Mouse (Mus musculus) gastrocnemius, adult 2 months (tissue): ENCODE measurements around the gene Rorb. TPM values are rescaled to one million over a fixed set of nuclear protein-coding genes. Genes with fewer than 3 reads are reported as not detected.
A peak's percentile ranks its signal among the peaks of the same experiment; 100 is the strongest.

Source experiments
- DNase-seq: peaks from one replicate; pipeline ENCODE4 v3.0.0; 2022
- H3K27ac ChIP-seq: fragments of 200-600 bp; 2 replicates; pipeline ENCODE4 v1.8.1; 2022; ENCODE audit warnings: mild to moderate bottlenecking
- H3K4me3 ChIP-seq: fragments of 200-600 bp; 2 replicates; pipeline ENCODE4 v1.8.1; 2022; ENCODE audit warnings: mild to moderate bottlenecking, moderate library complexity
- CTCF ChIP-seq: fragments of 200-600 bp; IDR thresholded peaks from 2 replicates; pipeline ENCODE4 v1.8.1; 2022; ENCODE audit warnings: antibody characterized with exemption, mild to moderate bottlenecking, moderate library complexity
- intact Hi-C: fragments of 180-260 bp; cut with DNase I; formaldehyde crosslinking; loops from one replicate; pipeline ENCODE4 v1.15.1; 2025
- total RNA-seq, 2 experiments: library from RNA; stranded (reverse); gene quantifications; 2 replicates each; pipeline ENCODE4 v1.2.3; 2021

Gene Rorb
- total RNA-seq, 2 experiments from 2014 or later = 0.08 to 0.22 TPM

DNA sequence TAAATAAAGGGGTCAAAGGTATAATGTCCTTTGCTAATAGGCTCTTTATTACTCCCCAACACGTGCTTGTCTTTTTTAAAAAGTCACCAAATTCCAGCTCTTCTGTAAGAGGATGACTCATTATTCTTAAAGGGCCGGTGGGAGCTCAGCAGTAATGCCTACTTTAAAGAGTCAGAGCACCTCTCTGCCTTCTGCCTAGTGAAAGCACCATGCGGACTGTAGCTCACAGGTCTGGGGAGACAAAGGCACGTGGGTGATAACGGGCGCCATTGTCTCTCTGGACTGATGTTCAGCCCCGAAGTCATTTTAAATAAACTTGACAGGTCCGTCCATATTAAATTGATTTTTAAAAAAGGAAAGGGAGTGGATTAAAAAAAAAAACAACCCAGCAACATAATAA lies 33.1 kb downstream of the Rorb start:
- Histone ChIP-seq H3K4me3 (no peak overlapping the region), H3K27ac (no peak overlapping the region)
- no peak for TF ChIP-seq CTCF
- intact Hi-C loops = no loop called here
- DNase-seq = no peak

DNA sequence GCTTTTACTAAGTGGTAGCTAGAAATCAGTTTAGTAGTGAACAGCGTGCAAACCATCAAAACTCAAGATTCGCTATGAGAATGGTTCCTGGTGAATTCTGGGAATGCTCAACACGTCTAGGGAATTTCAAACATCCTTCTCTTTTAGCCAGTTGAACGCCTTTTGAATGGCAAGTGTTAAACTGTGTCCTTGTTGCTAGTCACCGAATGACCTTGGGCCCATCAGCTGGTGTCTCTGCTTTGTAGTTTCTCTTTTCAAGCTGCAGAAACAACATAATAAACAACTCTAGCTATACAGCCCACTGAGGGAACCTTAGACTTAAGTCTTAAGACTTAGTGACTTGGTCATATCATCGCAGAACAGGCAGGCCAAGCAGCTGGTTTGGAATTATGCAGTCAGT lies 36.2 kb downstream of the Rorb start:
- no peak overlapping the region for H3K4me3 ChIP-seq
- no peak overlapping the region for H3K27ac ChIP-seq
- intact Hi-C loops = no loop called here
- no peak for TF ChIP-seq CTCF
- no peak for DNase-seq

DNA sequence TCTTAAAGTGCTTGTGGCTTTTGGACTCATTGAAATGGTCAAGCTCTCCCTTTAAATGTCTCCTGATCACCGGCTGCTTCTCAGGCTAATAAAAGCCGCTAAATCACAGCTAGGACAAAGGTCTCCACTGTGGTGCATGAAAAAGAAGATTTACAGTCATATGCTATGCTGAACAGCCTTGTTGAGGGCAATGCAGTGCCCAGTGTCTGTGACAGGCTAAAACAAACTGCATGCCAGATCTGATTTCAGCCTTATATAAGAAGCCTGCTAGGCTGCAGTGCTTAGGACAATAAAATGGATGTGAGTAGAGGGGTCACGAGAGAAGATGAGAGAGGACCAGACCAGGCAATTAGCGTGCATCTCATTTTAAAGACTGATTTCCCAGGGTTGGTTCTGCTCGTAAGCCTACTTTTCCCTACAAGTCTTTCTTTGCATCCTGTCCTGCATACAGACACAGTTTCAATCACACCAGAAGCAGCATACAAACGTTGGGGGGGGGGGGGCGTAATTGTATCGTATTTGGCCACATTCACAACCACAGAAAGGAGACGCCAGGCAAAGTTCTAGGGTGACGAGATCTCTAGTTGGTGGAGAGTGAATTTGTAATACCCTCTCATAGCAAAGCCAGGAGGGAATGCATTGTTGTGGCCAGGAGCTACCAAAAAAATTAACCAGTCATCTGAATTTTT lies 52.1 kb downstream of the Rorb start:
- Histone ChIP-seq H3K27ac (no peak overlapping the region), H3K4me3 (no peak overlapping the region)
- no peak for DNase-seq
- intact Hi-C loops = no loop called here
- TF ChIP-seq CTCF = no peak

DNA sequence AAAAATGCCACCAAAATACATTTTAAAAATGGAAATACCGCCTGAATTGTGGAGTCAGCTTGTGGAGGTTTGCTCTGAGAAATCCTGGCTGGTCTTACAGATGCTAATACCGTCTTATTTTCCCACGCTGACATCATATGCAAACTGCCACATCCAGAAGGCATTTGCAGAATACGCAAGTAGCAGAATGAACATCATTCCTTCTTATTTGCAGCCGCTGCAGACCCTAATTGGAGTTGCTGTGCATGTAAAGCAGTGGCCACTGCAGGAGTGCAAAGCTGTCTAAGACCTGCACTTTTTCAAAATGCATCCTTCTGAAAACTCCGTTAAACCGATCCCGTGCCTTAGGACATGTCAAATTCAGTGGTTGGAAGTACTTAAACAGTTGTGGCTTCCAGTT lies 52.8 kb downstream of the Rorb start:
- no peak for DNase-seq
- intact Hi-C loops = no loop called here
- no peak for TF ChIP-seq CTCF

DNA sequence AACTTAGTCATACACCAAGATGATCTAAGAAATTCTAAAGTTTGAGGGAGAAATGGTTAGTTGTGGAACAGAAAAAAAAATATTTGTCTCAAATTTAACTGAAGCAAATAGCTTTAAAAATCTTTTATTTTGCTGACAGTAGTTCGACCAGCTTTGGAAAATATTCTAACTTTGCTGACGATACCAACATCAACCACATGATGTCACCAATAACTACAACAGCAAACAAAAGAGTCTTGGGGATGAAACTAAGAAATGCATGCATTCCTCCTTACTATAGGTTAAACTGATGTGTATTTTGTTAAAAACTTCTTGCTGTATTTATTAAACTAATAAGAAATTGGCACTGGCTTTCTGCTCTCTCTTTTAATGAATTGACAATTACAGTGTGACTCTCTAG lies 67.9 kb downstream of the Rorb start:
- Histone ChIP-seq H3K4me3 (no peak overlapping the region), H3K27ac (no peak overlapping the region)
- intact Hi-C loops = no loop called here
- DNase-seq = no peak
- TF ChIP-seq CTCF = peak; percentile 31; the same call in 1 of the 2 replicates

More for the DNA sequence above, 52.8 kb downstream of the Rorb start:
- Histone ChIP-seq H3K27ac (no peak overlapping the region), H3K4me3 (no peak overlapping the region)

DNA sequence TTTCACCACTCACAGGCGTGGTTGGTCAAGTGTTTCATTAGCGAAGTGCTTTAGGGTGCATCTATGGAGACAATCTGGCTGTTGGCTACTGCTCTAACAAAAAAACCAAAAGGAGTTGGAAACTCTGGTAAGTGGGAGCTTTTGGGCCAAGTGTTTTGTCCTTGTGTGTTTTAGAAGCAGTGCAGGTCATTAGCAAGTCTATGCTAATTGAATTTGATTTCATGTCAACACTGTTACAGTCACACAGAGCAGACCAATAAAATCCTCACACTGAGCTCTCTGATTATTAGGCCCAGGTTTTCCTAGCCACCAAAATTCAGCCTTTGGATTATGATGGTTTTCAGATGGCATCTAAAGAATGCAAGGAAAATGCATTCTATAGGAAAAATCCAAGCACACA lies 70.2 kb downstream of the Rorb start:
- Histone ChIP-seq H3K27ac (no peak overlapping the region), H3K4me3 (no peak overlapping the region)
- no peak for TF ChIP-seq CTCF
- intact Hi-C loops = no loop called here
- no peak for DNase-seq

DNA sequence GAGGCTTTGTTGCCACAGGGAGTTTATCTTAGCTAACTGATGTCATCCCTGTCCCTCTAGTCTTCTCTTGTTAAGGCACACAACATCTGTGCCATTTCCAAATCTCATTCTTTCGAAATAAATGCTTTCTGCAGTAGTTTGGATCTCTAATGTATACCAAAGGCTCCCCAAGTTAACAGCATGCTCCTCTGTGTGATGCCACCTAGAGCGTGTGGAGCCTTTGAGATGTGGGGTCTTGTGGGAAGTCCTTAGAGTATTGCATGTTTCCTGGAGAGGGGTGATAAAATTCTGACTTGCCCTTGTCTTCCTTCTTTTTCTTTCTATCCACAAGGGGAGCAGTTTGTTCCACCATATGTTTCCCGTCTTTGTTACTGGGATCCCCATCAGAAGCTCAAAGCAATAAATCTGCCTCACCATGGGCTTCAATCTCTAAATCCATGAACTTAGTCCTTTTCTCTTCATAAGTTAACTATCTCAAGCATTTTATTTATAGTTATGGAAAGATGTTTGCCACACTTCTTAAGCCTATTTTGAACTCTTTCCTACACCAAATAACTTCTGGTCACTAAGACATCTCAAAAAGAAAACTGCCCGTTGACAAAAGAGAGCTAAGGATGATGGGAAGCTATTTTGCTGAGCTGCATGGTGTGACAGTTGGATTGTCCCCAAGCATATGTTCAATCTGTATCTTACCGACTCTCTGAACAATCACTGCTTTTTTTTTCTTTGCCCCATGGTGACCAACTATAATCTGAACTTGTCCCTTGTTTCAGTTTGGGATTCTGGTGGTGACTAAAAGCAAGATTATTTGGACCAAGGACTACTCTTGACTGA lies 76.3 kb downstream of the Rorb start:
- no peak for TF ChIP-seq CTCF
- intact Hi-C loops = no loop called here
- DNase-seq = no peak
- Histone ChIP-seq H3K4me3 (no peak overlapping the region), H3K27ac (no peak overlapping the region)

DNA sequence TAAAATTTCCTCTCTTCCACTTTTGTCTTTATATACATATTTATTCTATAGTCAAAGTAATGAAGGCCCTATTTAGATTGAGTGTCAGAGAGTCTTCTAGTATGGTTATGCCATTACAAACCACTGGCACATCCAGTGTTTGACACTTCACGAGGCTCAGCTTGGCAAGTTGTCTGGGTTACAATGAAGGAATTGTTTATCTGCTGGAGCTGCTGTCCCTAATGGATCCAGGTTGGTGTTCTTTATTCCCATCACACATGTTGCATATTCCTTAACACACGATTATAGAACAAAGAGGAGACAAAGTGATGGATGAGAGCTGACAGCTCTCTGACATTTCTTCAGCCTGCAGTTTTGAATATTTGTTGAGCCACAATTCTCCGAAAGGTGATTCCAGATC lies 77.0 kb downstream of the Rorb start:
- TF ChIP-seq CTCF = no peak
- Histone ChIP-seq H3K27ac (no peak overlapping the region), H3K4me3 (no peak overlapping the region)
- DNase-seq = no peak
- intact Hi-C loops = no loop called here

DNA sequence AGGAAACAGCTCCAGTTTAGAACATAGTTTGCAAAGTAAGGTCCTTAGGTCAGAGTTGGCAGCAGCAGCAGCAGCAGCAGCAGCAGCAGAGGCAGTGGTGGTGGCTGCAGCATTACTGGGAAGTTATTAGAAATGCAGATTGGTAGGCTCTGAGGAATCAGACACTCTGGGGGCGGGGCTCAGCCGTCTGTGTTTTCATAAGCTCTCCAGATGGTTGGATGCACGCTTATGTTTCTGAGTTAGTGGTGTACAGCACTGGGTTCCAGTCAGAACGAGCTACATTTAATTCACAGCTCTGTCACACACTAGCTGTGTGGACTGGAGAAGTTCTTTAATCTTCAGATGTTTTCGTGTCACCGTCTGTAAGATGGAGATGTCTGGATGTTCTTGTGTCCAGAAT lies 105.9 kb downstream of the Rorb start:
- DNase-seq = no peak

DNA sequence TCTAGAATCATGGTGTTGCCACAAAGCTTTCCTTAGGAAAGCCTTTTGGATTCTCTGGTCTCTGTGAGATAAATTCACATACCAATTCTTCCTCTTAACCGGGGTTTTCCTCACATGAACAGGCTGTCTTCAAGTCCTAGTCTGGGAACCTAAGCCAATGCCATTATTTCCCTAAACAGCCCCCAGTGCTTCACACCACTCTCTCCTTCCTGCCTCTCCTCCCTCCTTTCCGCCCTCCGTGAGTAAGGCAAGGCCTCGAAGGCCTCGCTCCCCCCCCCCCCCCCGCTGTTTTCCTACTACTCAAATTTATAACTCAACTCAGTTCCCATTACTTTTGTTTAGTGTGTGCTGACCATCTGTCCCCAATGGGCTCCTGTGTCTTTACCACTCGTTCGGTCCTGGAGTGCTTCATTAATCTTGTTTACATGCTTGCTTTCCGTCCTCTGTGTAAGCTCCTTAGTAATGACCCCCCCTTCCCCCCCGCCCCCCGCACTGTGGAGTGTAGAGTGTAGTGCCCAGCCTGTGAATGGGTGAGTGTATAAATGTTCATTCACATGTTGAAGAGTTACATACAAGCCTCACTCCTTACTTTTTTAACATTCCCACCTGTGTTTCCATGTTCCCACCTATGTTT lies 106.9 kb downstream of the Rorb start:
- no peak for DNase-seq
- intact Hi-C loops = no loop called here
- no peak overlapping the region for H3K4me3 ChIP-seq
- no peak overlapping the region for H3K27ac ChIP-seq
- no peak for TF ChIP-seq CTCF

More for the DNA sequence above, 105.9 kb downstream of the Rorb start:
- no peak for TF ChIP-seq CTCF
- intact Hi-C loops = no loop called here
- H3K4me3 ChIP-seq = no peak overlapping the region
- no peak overlapping the region for H3K27ac ChIP-seq

DNA sequence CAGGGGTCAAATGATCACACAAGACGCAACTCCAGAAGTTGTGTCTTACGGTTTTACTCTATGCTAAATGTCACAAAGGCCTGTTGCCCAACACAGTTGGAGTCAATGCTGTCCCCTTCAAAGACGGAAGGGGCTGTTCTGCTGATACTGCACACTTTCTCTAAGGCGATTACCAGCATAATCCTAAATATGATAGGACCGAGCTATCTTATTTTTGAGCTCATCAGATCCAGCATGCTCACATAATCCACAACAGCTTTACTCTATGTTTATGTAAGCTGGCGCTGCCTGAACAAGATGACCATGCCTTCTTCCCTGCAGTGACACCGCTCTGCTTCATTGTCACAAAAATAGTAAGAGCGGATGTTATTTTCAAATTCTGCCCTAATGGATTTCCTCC lies 112.0 kb downstream of the Rorb start:
- intact Hi-C loops = no loop called here
- Histone ChIP-seq H3K4me3 (no peak overlapping the region), H3K27ac (no peak overlapping the region)
- no peak for DNase-seq
- no peak for TF ChIP-seq CTCF

DNA sequence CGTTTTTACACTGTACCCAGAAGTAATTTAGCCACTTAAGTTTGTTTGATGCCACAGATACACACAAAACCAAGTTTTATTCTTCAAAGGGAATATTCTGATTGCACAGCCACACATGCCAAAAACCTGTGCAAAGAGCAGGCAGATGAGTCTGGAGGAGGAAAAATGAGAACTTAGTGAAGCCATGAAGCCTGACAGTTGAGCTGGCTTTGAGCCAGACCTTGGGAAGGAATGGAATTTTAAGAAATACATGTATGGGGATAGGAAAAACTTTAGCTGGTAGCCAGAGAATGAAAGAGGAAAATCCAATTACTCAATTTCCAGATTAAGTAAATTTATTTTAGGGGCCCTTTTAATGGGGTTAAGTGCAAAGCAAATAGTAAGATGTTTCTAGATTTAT lies 113.3 kb downstream of the Rorb start:
- TF ChIP-seq CTCF = no peak
- H3K27ac ChIP-seq = no peak overlapping the region
- H3K4me3 ChIP-seq = no peak overlapping the region
- intact Hi-C loops = no loop called here
- no peak for DNase-seq

DNA sequence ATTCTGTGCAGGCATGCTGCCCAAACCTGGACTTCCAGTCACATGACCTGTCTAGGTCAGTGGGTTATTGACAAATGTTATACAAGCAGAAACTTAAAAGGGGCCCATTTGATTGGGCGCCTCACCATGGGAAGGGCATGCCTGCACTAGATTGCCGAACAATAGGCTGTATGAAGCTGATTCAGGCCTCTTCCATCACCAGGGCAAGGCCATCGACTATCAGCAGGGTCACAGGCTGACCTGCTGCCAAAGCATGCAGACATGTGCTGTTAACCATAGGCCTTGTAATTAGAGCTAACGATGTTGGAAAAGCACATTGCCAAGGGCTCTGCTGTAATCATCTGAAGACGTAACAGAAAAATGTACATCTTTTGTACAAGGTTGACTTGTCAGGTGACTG lies 131.0 kb downstream of the Rorb start:
- no peak overlapping the region for H3K4me3 ChIP-seq
- no peak for DNase-seq
- intact Hi-C loops = no loop called here
- H3K27ac ChIP-seq = no peak overlapping the region
- no peak for TF ChIP-seq CTCF
